Mouse (Mus musculus) heart, adult 18-20 months (tissue): ENCODE data around the gene Tenm4. TPM values are rescaled to one million over a fixed set of nuclear protein-coding genes. Genes with fewer than 3 reads are reported as not detected.
"Not testable (repeated sequence)": the region's sequence is repeated elsewhere in the genome, so short reads cannot be mapped to it uniquely, and the experiment has no call there.

ENCODE experiments used
- DNase-seq, 2 experiments: peaks; one replicate each; pipeline ENCODE4 v3.0.0; 2021 to 2022; ENCODE audit warnings: mixed read lengths in 1 of 2
- microRNA-seq, 2 experiments: library from miRNA; unstranded; fragments of <30 nt; microRNA quantifications; one replicate each; pipeline ENCODE4 v1.2.0; 2022
- total RNA-seq, 2 experiments: library from RNA; stranded (reverse); gene quantifications; 2 replicates each; pipeline ENCODE4 v1.2.3; 2021

The Tenm4 gene
- total RNA-seq, 2 experiments from 2014 or later = 1.2 to 2.2 TPM

GRCm38 (mm10) chr7:96904442-96904841 is 733.4 kb downstream of the Tenm4 start:
- DNase-seq = no peak

GRCm38 (mm10) chr7:96904936-96905335 is 733.9 kb downstream of the Tenm4 start:
- no peak for DNase-seq

GRCm38 (mm10) chr7:96905422-96905821 is 734.4 kb downstream of the Tenm4 start:
- no peak for DNase-seq

GRCm38 (mm10) chr7:96906216-96906615 is 735.2 kb downstream of the Tenm4 start:
- DNase-seq = no peak

GRCm38 (mm10) chr7:96907971-96908680 is 737.1 kb downstream of the Tenm4 start:
- no peak for DNase-seq

GRCm38 (mm10) chr7:96909856-96910255 is 738.8 kb downstream of the Tenm4 start:
- no peak for DNase-seq

- no peak for DNase-seq
Observed at GRCm38 (mm10) chr7:96910310-96910960, 739.4 kb downstream of the Tenm4 start.

GRCm38 (mm10) chr7:96914031-96914430 is 743.0 kb downstream of the Tenm4 start:
- peak; percentile 72 to 88 for DNase-seq

- peak; percentile 44 to 75 for DNase-seq
Observed at GRCm38 (mm10) chr7:96915452-96916105, 744.5 kb downstream of the Tenm4 start.

GRCm38 (mm10) chr7:96920447-96921095 is 749.5 kb downstream of the Tenm4 start:
- DNase-seq = no peak

- no peak for DNase-seq
Observed at GRCm38 (mm10) chr7:96922927-96923326, 751.9 kb downstream of the Tenm4 start.

- no peak for DNase-seq
Observed at GRCm38 (mm10) chr7:96943715-96944377, 772.8 kb downstream of the Tenm4 start.

GRCm38 (mm10) chr7:96946501-96946900 is 775.5 kb downstream of the Tenm4 start:
- not testable (repeated sequence) for DNase-seq

GRCm38 (mm10) chr7:96951281-96952051 is 780.4 kb downstream of the Tenm4 start, which contains the start of gene Nars2:
Nars2 (plus strand) TSS chr7:96951505.
- DNase-seq = peak; percentile 93 to 95

- DNase-seq = no peak
Observed at GRCm38 (mm10) chr7:96952094-96952493, 781.0 kb downstream of the Tenm4 start.

GRCm38 (mm10) chr7:96959168-96959567 is 788.1 kb downstream of the Tenm4 start:
- DNase-seq = no peak

Small RNA genes lying within 50 kb of the gene (microRNA-seq; reads per million reads assigned to microRNA genes)
- gene Mir6394 (0 reads per million in 2 experiments), gene Mir708 (101 to 176 reads per million in 2 experiments)
